Comparison of ENCODE assay signal across 8 mouse cellular contexts in the genomic region with DNA sequence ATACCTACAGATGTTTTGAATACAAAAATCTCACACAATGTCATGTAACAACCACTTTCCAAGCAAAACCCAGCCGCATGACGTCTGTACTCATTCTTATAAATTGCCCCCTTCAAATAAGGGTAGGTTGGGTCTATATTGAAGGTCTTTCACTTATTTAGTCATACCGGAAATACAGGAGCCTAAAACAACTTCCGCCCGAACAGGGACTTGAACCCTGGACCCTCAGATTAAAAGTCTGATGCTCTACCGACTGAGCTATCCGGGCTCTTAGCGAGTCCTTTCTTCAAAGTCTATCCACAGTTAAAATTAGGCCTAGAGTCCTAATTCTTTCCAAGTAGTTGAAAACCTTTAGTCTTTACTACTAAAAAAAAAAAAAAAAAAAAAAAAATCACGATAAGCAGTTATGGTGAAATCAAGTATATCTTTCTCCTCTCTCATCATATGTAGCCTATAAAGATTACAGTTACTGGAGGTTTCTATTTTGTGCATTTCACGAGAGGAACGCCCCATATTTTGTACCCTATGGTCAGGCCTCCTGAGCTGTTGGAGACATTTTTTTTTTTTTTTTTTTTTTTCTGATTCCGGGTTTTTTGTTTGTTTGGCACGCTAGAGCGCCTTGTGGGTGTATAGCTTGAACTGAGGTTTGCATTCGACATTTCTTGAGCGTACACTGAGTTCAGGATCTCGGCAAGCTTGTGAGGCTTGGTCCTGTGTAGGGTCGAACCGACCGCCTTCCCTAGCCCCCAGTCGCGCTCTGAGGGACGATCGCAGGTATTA. TPM values are rescaled to one million over a fixed set of nuclear protein-coding genes. Genes with fewer than 3 reads are reported as not detected.
DNase-seq lines count a peak whose midpoint lies in the region; ATAC-seq and TF ChIP-seq lines count a peak whose summit lies in the region.

No protein-coding gene starts in this region.

- H3K27me3 ChIP-seq in forebrain, embryonic 13.5 days: no peaks in the 10 kb centered on the region
- H3K27me3 ChIP-seq in lung, embryonic 14.5 days (ENCODE audit: insufficient read depth, low read length): no peaks in the 10 kb centered on the region

- no peak for TF ChIP-seq CTCF in brain, embryonic 14.5 days (IDR thresholded peaks at IDR 0.05; ENCODE audit: borderline replicate concordance, extremely low read depth, insufficient read depth, insufficient read length)
- TF ChIP-seq CTCF in lung, embryonic 14.5 days (IDR thresholded peaks at IDR 0.05; ENCODE audit: low read depth): no peak
- TF ChIP-seq CTCF in olfactory bulb, adult 2 months (IDR thresholded peaks at IDR 0.05; ENCODE audit: insufficient read depth, low read depth, low read length): no peak

- peak overlapping the region; percentile 58 for H3K9ac ChIP-seq in ES-E14 (ENCODE audit: insufficient read depth, low read depth, low read length, poor library complexity, severe bottlenecking)
- H3K9ac ChIP-seq in forebrain, embryonic 13.5 days: peak overlapping the region; percentile 84
- peak overlapping the region; percentile 79 for H3K9ac ChIP-seq in lung, embryonic 14.5 days

- peak overlapping the region; percentile 68 to 71 for H3K4me3 ChIP-seq in ES-E14 (ENCODE audit: insufficient read depth in 1 of 2, low read depth in 1 of 2, low read length in 2 of 2, poor library complexity in 1 of 2, severe bottlenecking in 1 of 2)
- peak overlapping the region; percentile 70 for H3K4me3 ChIP-seq in forebrain, embryonic 13.5 days
- peak overlapping the region; percentile 61 for H3K4me3 ChIP-seq in lung, embryonic 14.5 days (ENCODE audit: low read depth, low read length)
- H3K4me3 ChIP-seq in olfactory bulb, adult 2 months (ENCODE audit: insufficient read depth, low read depth, low read length): peak overlapping the region; percentile 72

- in situ Hi-C loops in ES-E14 (cut with MboI; ENCODE audit: low sequenced_read_pairs in 2 of 2, unreplicated experiment in 2 of 2): loop anchor here in 1 of 2 experiments (25.0 kb wide), 1 partner anchor 778 kb away; a partner anchor contains a TSS

- H3K4me1 ChIP-seq in ES-E14 (ENCODE audit: control insufficient read depth in 2 of 2, insufficient read depth in 2 of 2, low read length in 2 of 2, poor library complexity in 1 of 2): peaks cover 0 to under 1% of the 10 kb centered on the region in 2 experiments; a peak in 1 of 4 replicates
- peaks cover 18% of the 10 kb centered on the region for H3K4me1 ChIP-seq in forebrain, embryonic 13.5 days
- H3K4me1 ChIP-seq in lung, embryonic 14.5 days (ENCODE audit: insufficient read depth): peaks cover under 1% of the 10 kb centered on the region; the same call in 1 of the 2 replicates
- peaks cover 6% of the 10 kb centered on the region; the same call in 1 of the 2 replicates for H3K4me1 ChIP-seq in olfactory bulb, adult 2 months (ENCODE audit: control insufficient read depth, insufficient read depth, low read length)

- peak; percentile 14 for ATAC-seq in forebrain, embryonic 13.5 days
- peak; percentile 28 for ATAC-seq in lung, embryonic 14.5 days (ENCODE audit: insufficient read depth)

- no peak for TF ChIP-seq POLR2A in brain, embryonic 14.5 days (IDR thresholded peaks at IDR 0.05; ENCODE audit: borderline replicate concordance, extremely low read depth, insufficient read depth, insufficient read length, poor library complexity, severe bottlenecking)
- TF ChIP-seq POLR2A in olfactory bulb, adult 2 months (IDR thresholded peaks at IDR 0.05; ENCODE audit: insufficient read depth, low read depth, low read length): no peak

- intact Hi-C loops in heart, postnatal 36 days (cut with DNase I): loop anchor here (2.0 to 10.0 kb wide), 4 partner anchors 192 to 788 kb away; a partner anchor contains a TSS

- H3K4me2 ChIP-seq in forebrain, embryonic 13.5 days: peak overlapping the region; percentile 66
- peak overlapping the region; percentile 70 for H3K4me2 ChIP-seq in lung, embryonic 14.5 days

- H3K36me3 ChIP-seq in ES-E14 (ENCODE audit: control insufficient read depth, insufficient read depth, low read length, poor library complexity, severe bottlenecking): no peaks in the 10 kb centered on the region
- H3K36me3 ChIP-seq in forebrain, embryonic 13.5 days (ENCODE audit: poor library complexity, severe bottlenecking): no peaks in the 10 kb centered on the region
- no peaks in the 10 kb centered on the region for H3K36me3 ChIP-seq in lung, embryonic 14.5 days (ENCODE audit: insufficient read depth)

- no peaks in the 10 kb centered on the region for H3K9me3 ChIP-seq in ES-E14 (ENCODE audit: control insufficient read depth, insufficient read depth, low read depth, low read length)
- H3K9me3 ChIP-seq in forebrain, embryonic 13.5 days (replicated peaks): no peaks in the 10 kb centered on the region
- no peaks in the 10 kb centered on the region for H3K9me3 ChIP-seq in lung, embryonic 14.5 days (ENCODE audit: low read depth, low read length)

- H3K27ac ChIP-seq in ES-E14 (ENCODE audit: insufficient read depth, low read depth, low read length, poor library complexity, severe bottlenecking): no peak overlapping the region; the same call in 1 of the 2 replicates
- H3K27ac ChIP-seq in forebrain, embryonic 13.5 days: peak overlapping the region; percentile 95
- H3K27ac ChIP-seq in lung, embryonic 14.5 days (ENCODE audit: low read depth): peak overlapping the region; percentile 92
- H3K27ac ChIP-seq in olfactory bulb, adult 2 months (ENCODE audit: insufficient read depth, low read depth, low read length): peak overlapping the region; percentile 22

- WGBS in forebrain, embryonic 13.5 days: under 1% methylated on average over 24 of the region's 24 CpGs
- WGBS in lung, embryonic 14.5 days: under 1% methylated on average over 24 of the region's 24 CpGs
- 3% methylated on average over 24 of the region's 24 CpGs for WGBS in olfactory bulb, adult 2 months

- peak; percentile 84 for DNase-seq in ES-E14 (ENCODE audit: low read depth, low spot score)
- DNase-seq in brain, embryonic 14.5 days (ENCODE audit: low read depth): peak; percentile 87
- DNase-seq in heart, postnatal 36 days: peak; percentile 77 to 82
- peak; percentile 69 to 88 for DNase-seq in layer of hippocampus, adult 8-10 months (ENCODE audit: low spot score in 2 of 2)
- peak; percentile 95 for DNase-seq in lung, embryonic 14.5 days
- peak; percentile 84 for DNase-seq in thymus, postnatal 25 days

TF ChIP-seq in ES-E14, 5 proteins besides CTCF, POLR2A, EP300 and RAD21:
- TF ChIP-seq ZNF384 (IDR thresholded peaks at IDR 0.05; ENCODE audit: low read depth, low read length) (peak; percentile 95), MAFK (IDR thresholded peaks at IDR 0.05; ENCODE audit: insufficient read depth, low read depth, low read length) (peak; percentile 93), CHD2 (IDR thresholded peaks at IDR 0.05; ENCODE audit: low read depth, low read length) (no peak)

RNA-seq across cellular contexts. Expression of a gene that starts 31.4 kb away (rescaled TPM):
- total RNA-seq in ES-E14 (2012; rRNA removed): 0.11 and 0.27 TPM in 2 replicates
- polyA plus RNA-seq in brain, embryonic 14.5 days (2012; rRNA removed): not detected in 2 replicates
- polyA plus RNA-seq in forebrain, embryonic 13.5 days (2015; fragmentation: Nextera tagmentation; extraction: Ambion mirVana): not detected in 2 replicates
- total RNA-seq in heart, postnatal 36 days (2021): not detected
- not detected for total RNA-seq in layer of hippocampus, adult 8-10 months (2022)
- not detected in 2 replicates for polyA plus RNA-seq in lung, embryonic 14.5 days (2014; fragmentation: Nextera tagmentation; extraction: Ambion mirVana)
- not detected in 2 replicates for polyA plus RNA-seq in olfactory bulb, adult 2 months (2012; ENCODE audit: insufficient read depth, insufficient read length, low replicate concordance, missing spikeins)

RNA-seq across cellular contexts. Expression of a gene that starts 44.0 kb away (rescaled TPM):
- total RNA-seq in ES-E14 (2012; rRNA removed): 15.8 and 18.5 TPM in 2 replicates
- polyA plus RNA-seq in brain, embryonic 14.5 days (2012; rRNA removed): 31.1 and 35.8 TPM in 2 replicates
- polyA plus RNA-seq in forebrain, embryonic 13.5 days (2015; fragmentation: Nextera tagmentation; extraction: Ambion mirVana): 4.1 and 4.9 TPM in 2 replicates
- 100 to 1,000 TPM; 102 to 106 TPM for total RNA-seq in heart, postnatal 36 days (2021)
- total RNA-seq in layer of hippocampus, adult 8-10 months (2022): 10 to 100 TPM; 49.6 to 55.3 (median 53.3) TPM
- polyA plus RNA-seq in lung, embryonic 14.5 days (2014; fragmentation: Nextera tagmentation; extraction: Ambion mirVana): 7.4 and 7.5 TPM in 2 replicates
- polyA plus RNA-seq in olfactory bulb, adult 2 months (2012; ENCODE audit: insufficient read depth, insufficient read length, low replicate concordance, missing spikeins): 158 TPM in 1 of 2 replicates, not detected in the other

RNA-seq across cellular contexts. Expression of a gene that starts 52.8 kb away (rescaled TPM):
- not detected in 2 replicates for total RNA-seq in ES-E14 (2012; rRNA removed)
- not detected in 2 replicates for polyA plus RNA-seq in brain, embryonic 14.5 days (2012; rRNA removed)
- polyA plus RNA-seq in forebrain, embryonic 13.5 days (2015; fragmentation: Nextera tagmentation; extraction: Ambion mirVana): not detected in 2 replicates
- total RNA-seq in heart, postnatal 36 days (2021): not detected
- not detected for total RNA-seq in layer of hippocampus, adult 8-10 months (2022)
- polyA plus RNA-seq in lung, embryonic 14.5 days (2014; fragmentation: Nextera tagmentation; extraction: Ambion mirVana): not detected in 2 replicates
- polyA plus RNA-seq in olfactory bulb, adult 2 months (2012; ENCODE audit: insufficient read depth, insufficient read length, low replicate concordance, missing spikeins): not detected in 2 replicates
